Mouse (Mus musculus): Measurements from ENCODE around the gene Sh3gl1. TPM values are rescaled to one million over a fixed set of nuclear protein-coding genes. Genes with fewer than 3 reads are reported as not detected.

The Sh3gl1 gene
- total and polyA plus RNA-seq, 3 experiments, result 41.0 to 78.4 TPM; not detected in 1

DNA sequence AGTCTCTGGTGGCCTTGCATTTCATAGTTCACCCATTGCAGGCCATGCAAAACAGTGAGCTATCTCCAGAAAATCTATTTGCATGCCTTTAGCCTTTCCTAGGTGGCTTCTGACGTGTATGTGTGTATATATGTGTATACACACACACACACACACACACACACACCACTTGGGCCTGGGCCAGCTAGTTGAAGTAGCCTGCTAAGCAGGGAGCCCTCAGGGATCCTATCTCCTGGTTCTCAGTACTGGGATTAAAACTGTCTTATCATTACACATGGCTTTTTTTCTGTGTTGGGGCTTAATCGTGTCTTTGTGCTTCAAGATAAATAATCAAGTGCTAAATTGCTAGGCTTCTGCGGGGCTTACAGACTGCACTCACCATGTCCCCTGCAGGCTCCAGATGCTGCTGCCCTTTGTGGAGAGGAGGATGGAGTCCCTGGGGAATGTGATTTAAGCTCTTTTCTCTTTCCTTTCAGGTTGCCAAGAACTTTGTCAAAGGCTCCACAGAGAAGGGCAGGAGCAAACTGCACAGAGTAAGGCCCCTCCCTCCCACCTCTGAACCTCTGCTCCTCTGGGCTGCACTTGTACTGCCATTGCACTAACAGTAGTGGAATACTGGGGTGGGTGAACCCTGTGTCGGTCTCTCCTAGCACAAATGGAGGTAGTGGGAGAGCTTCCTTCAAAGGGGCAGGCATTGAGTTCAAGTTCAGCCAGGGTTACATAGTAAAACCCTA is 19.7 kb upstream of the Sh3gl1 start:
- Histone ChIP-seq H3K9me3 (replicated peaks; ENCODE audit: insufficient read depth, low read length) (no peaks in the 10 kb centered on the region), H3K9ac (ENCODE audit: control insufficient read depth, low read depth, low read length, poor library complexity, severe bottlenecking) (no peak overlapping the region), H3K27me3 (ENCODE audit: control insufficient read depth in 1 of 2, insufficient read depth in 2 of 2, low read length in 2 of 2) (no peaks in the 10 kb centered on the region), H3K36me3 (ENCODE audit: control insufficient read depth in 1 of 2, insufficient read depth in 2 of 2, low read length in 2 of 2) (peaks cover 16 to 34% of the 10 kb centered on the region in 2 experiments), H3K27ac (ENCODE audit: control insufficient read depth, low read depth, low read length) (no peak overlapping the region), H3K4me3 (ENCODE audit: control insufficient read depth in 1 of 2, insufficient read depth in 1 of 2, low read depth in 2 of 2, low read length in 2 of 2) (no peak overlapping the region), H3K4me1 (ENCODE audit: control insufficient read depth in 1 of 2, insufficient read depth in 2 of 2, low read length in 2 of 2) (peaks cover 6 to 7% of the 10 kb centered on the region in 2 experiments; a peak in 3 of 4 replicates), H3K79me2 (ENCODE audit: control insufficient read depth, insufficient read depth, low read length, poor library complexity) (peaks cover 22% of the 10 kb centered on the region)
- no peak for TF ChIP-seq USF1 (IDR thresholded peaks at IDR 0.05; ENCODE audit: low read depth, low read length)
- TF ChIP-seq MAZ (IDR thresholded peaks at IDR 0.05; ENCODE audit: low read depth, low read length), result no peak
- peak; percentile 13; the same call in 1 of the 2 replicates for TF ChIP-seq TCF12 (IDR thresholded peaks at IDR 0.05; ENCODE audit: low read depth, low read length)
- no peak for TF ChIP-seq NRF1 (IDR thresholded peaks at IDR 0.05; ENCODE audit: insufficient read depth, low read depth, low read length, poor library complexity, severe bottlenecking)
- TF ChIP-seq GATA1 (IDR thresholded peaks at IDR 0.05; ENCODE audit: low read depth, low read length), result peak; percentile 32; the same call in 1 of the 2 replicates
- no peak for TF ChIP-seq USF2 (IDR thresholded peaks at IDR 0.05; ENCODE audit: borderline replicate concordance in 1 of 2, insufficient read depth in 1 of 2, low read depth in 1 of 2, low read length in 2 of 2)
- TF ChIP-seq MXI1 (IDR thresholded peaks at IDR 0.05; ENCODE audit: low read depth, low read length), result 0 out of 2 replicates have a peak, but pooled peaks have one; percentile 10
- no peak for DNase-seq (ENCODE audit: low read depth, low spot score)

DNA sequence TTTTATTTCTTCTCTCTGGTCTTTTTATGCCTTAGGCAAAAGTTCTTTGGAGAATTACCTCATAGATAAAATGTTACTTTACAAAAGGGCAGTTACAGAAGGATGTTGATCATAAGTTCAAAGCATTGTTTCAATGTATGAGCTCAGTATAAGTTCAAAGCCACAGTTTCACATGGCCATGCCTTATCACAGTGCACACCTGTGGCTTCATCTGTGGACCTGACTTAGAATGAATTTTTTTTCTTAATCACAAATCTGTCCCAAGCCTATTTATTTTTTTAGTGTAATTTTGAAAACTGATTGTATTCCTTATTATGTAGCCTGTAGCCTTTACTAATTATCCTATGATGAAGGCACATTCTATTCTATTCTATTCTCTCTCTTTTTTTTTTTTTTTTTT is 18.5 kb upstream of the Sh3gl1 start:
- TF ChIP-seq MYB (IDR thresholded peaks at IDR 0.05; ENCODE audit: low read depth, low read length), result no peak
- peak; percentile 19; the same call in 1 of the 2 replicates for TF ChIP-seq RCOR1 (IDR thresholded peaks at IDR 0.05; ENCODE audit: low read depth, low read length)
- TF ChIP-seq CHD1 (IDR thresholded peaks at IDR 0.05; ENCODE audit: low read depth, low read length), result no peak
- no peak for TF ChIP-seq USF2 (IDR thresholded peaks at IDR 0.05; ENCODE audit: borderline replicate concordance in 1 of 2, insufficient read depth in 1 of 2, low read depth in 1 of 2, low read length in 2 of 2)
- TF ChIP-seq SMC3 (IDR thresholded peaks at IDR 0.05; ENCODE audit: low read depth, low read length), result no peak
- TF ChIP-seq TCF12 (IDR thresholded peaks at IDR 0.05; ENCODE audit: low read depth, low read length), result 0 out of 2 replicates have a peak, but pooled peaks have one; percentile 48
- TF ChIP-seq MAX (IDR thresholded peaks at IDR 0.05; ENCODE audit: low read length), result no peak
- TF ChIP-seq ETS1 (IDR thresholded peaks at IDR 0.05; ENCODE audit: low read depth, low read length), result peak; percentile 58
- no peak for TF ChIP-seq TBP (IDR thresholded peaks at IDR 0.05; ENCODE audit: low read depth, low read length)
- peak; percentile 35 for TF ChIP-seq TAL1 (IDR thresholded peaks at IDR 0.05; ENCODE audit: low read length)
- TF ChIP-seq MAFK (IDR thresholded peaks at IDR 0.05; ENCODE audit: borderline replicate concordance, low read depth, low read length), result no peak
- peak; percentile 58 for TF ChIP-seq ZNF384 (IDR thresholded peaks at IDR 0.05; ENCODE audit: low read depth, low read length)
- no peak for TF ChIP-seq POLR2AphosphoS2 (IDR thresholded peaks at IDR 0.05; ENCODE audit: low read length)
- TF ChIP-seq E2F4 (IDR thresholded peaks at IDR 0.05; ENCODE audit: borderline replicate concordance, low read depth, low read length), result no peak
- TF ChIP-seq NELFE (IDR thresholded peaks at IDR 0.05; ENCODE audit: low read depth, low read length), result no peak
- TF ChIP-seq MEF2A (IDR thresholded peaks at IDR 0.05; ENCODE audit: extremely low read depth, insufficient replicate concordance, low read depth, low read length, poor library complexity, severe bottlenecking), result no peak
- no peak for TF ChIP-seq KAT2A (conservative IDR thresholded peaks at IDR 0.05; ENCODE audit: low read depth, low read length)
- no peak for TF ChIP-seq MYC (IDR thresholded peaks at IDR 0.05; ENCODE audit: low read depth, low read length)
- TF ChIP-seq ELF1 (IDR thresholded peaks at IDR 0.05; ENCODE audit: low read depth, low read length), result no peak
- TF ChIP-seq ZKSCAN1 (IDR thresholded peaks at IDR 0.05; ENCODE audit: low read depth, low read length), result no peak
- no peak for TF ChIP-seq POLR2A (IDR thresholded peaks at IDR 0.05; ENCODE audit: control insufficient read depth in 1 of 2, insufficient read depth in 1 of 2, low read depth in 1 of 2, low read length in 2 of 2, poor library complexity in 1 of 2)
- Histone ChIP-seq H3K4me3 (ENCODE audit: control insufficient read depth in 1 of 2, insufficient read depth in 1 of 2, low read depth in 2 of 2, low read length in 2 of 2) (no peak overlapping the region), H3K36me3 (ENCODE audit: control insufficient read depth in 1 of 2, insufficient read depth in 2 of 2, low read length in 2 of 2) (peaks cover 16 to 33% of the 10 kb centered on the region in 2 experiments), H3K9ac (ENCODE audit: control insufficient read depth, low read depth, low read length, poor library complexity, severe bottlenecking) (no peak overlapping the region), H3K79me2 (ENCODE audit: control insufficient read depth, insufficient read depth, low read length, poor library complexity) (peaks cover 28% of the 10 kb centered on the region), H3K9me3 (replicated peaks; ENCODE audit: insufficient read depth, low read length) (no peaks in the 10 kb centered on the region), H3K27me3 (ENCODE audit: control insufficient read depth in 1 of 2, insufficient read depth in 2 of 2, low read length in 2 of 2) (no peaks in the 10 kb centered on the region), H3K4me1 (ENCODE audit: control insufficient read depth in 1 of 2, insufficient read depth in 2 of 2, low read length in 2 of 2) (peaks cover 6 to 7% of the 10 kb centered on the region in 2 experiments; a peak in 3 of 4 replicates), H3K27ac (ENCODE audit: control insufficient read depth, low read depth, low read length) (no peak overlapping the region)
- DNase-seq (ENCODE audit: low read depth, low spot score), result no peak
